Mouse (Mus musculus): ENCODE data around the gene Gm12216.

- TF ChIP-seq CTCF (IDR thresholded peaks at IDR 0.05; ENCODE audit: insufficient read depth, low read length) (no peak), POLR2A (IDR thresholded peaks at IDR 0.05; ENCODE audit: borderline replicate concordance, extremely low read depth, low read depth, low read length) (no peak)
Measured at GRCm38 (mm10) chr11:53780262-53780661, 78.8 kb downstream of the Gm12216 start.
